Mouse (Mus musculus) kidney, adult 2 months (tissue): ENCODE measurements around the gene Cd48. TPM values are rescaled to one million over a fixed set of nuclear protein-coding genes. Genes with fewer than 3 reads are reported as not detected.
"Not testable (repeated sequence)": the region's sequence is repeated elsewhere in the genome, so short reads cannot be mapped to it uniquely, and the experiment has no call there.

Experiments used
- DNase-seq: peaks from one replicate; pipeline ENCODE4 v3.0.0; 2021
- H3K27ac ChIP-seq: fragments of 200-500 bp; 2 replicates; pipeline ENCODE4 v1.5.1; 2012; ENCODE audit warnings: low read depth, low read length, control low read depth, inconsistent platforms; ENCODE audit not compliant: insufficient read depth
- H3K27me3 ChIP-seq: fragments of 200-500 bp; replicated peaks from 2 replicates; pipeline ENCODE4 v1.6.1; 2012; ENCODE audit warnings: mild to moderate bottlenecking, moderate library complexity, low read length, inconsistent platforms; ENCODE audit not compliant: control insufficient read depth, insufficient read depth
- H3K36me3 ChIP-seq: fragments of 200-500 bp; 2 replicates; pipeline ENCODE4 v1.6.1; 2012; ENCODE audit warnings: mild to moderate bottlenecking, moderate library complexity, low read length, inconsistent platforms; ENCODE audit not compliant: control insufficient read depth, insufficient read depth
- H3K4me1 ChIP-seq: fragments of 200-500 bp; 2 replicates; pipeline ENCODE4 v1.6.1; 2011; ENCODE audit warnings: low read length; ENCODE audit not compliant: control insufficient read depth, insufficient read depth
- H3K4me3 ChIP-seq: fragments of 200-500 bp; 2 replicates; pipeline ENCODE4 v1.5.1; 2011; ENCODE audit warnings: mild to moderate bottlenecking, low read depth, low read length, control low read depth; ENCODE audit not compliant: insufficient read depth
- CTCF ChIP-seq: fragments of 200-500 bp; conservative IDR thresholded peaks from 2 replicates; pipeline ENCODE4 v1.5.1; 2011; ENCODE audit warnings: low read depth, mild to moderate bottlenecking, control low read depth, low read length, moderate library complexity, mixed read lengths; ENCODE audit not compliant: insufficient read depth, insufficient read length
- POLR2A ChIP-seq: fragments of 200-500 bp; IDR thresholded peaks from one replicate; pipeline ENCODE4 v1.6.1; 2011; ENCODE audit warnings: low read depth, low read length, control low read depth
- WGBS: fragments of 180-500 bp; shearing (Covaris S2); methylation state at CpG from one replicate; pipeline ENCODE4 v1.1.7; 2018; 5-methylcytosine and 5-hydroxymethylcytosine counted together
- polyA plus RNA-seq: library from polyadenylated mRNA; depleted of rRNA; stranded (reverse); fragments of >200 nt; gene quantifications from 2 replicates; pipeline ENCODE4 v1.2.3, GENCODE M21; 2012

The Cd48 gene
- polyA plus RNA-seq, 1 experiment = 4.3 TPM

- TF ChIP-seq POLR2A (no peak), CTCF (no peak)
- H3K4me3 ChIP-seq = no peak overlapping the region
- DNase-seq = no peak
- no peaks in the 10 kb centered on the region for H3K36me3 ChIP-seq
- H3K4me1 ChIP-seq = no peaks in the 10 kb centered on the region
- H3K27me3 ChIP-seq = no peaks in the 10 kb centered on the region
- no peak overlapping the region for H3K27ac ChIP-seq
- 83% methylated on average over 1 of the region's 1 CpGs for WGBS
Observed at GRCm38 (mm10) chr1:171667160-171667559, 14.6 kb upstream of the Cd48 start.

GRCm38 (mm10) chr1:171672451-171672850 lies 9.4 kb upstream of the Cd48 start:
- not testable (repeated sequence) for H3K27ac ChIP-seq, H3K36me3 ChIP-seq, H3K4me3 ChIP-seq, DNase-seq, H3K4me1 ChIP-seq, H3K27me3 ChIP-seq
- 76% methylated on average over 2 of the region's 2 CpGs for WGBS

- DNase-seq = no peak
- no peak for TF ChIP-seq POLR2A
- TF ChIP-seq CTCF = no peak
Observed at GRCm38 (mm10) chr1:171672854-171673475, 8.8 kb upstream of the Cd48 start.

GRCm38 (mm10) chr1:171674467-171674866 lies 7.3 kb upstream of the Cd48 start:
- Histone ChIP-seq H3K27ac (no peak overlapping the region), H3K27me3 (no peaks in the 10 kb centered on the region), H3K4me3 (no peak overlapping the region), H3K4me1 (no peaks in the 10 kb centered on the region), H3K36me3 (no peaks in the 10 kb centered on the region)
- 67% methylated on average over 1 of the region's 1 CpGs for WGBS
- DNase-seq = no peak
- TF ChIP-seq CTCF = no peak

More at GRCm38 (mm10) chr1:171672854-171673475, 8.8 kb upstream of the Cd48 start:
- WGBS = 76% methylated on average over 5 of the region's 5 CpGs
- Histone ChIP-seq H3K36me3 (no peaks in the 10 kb centered on the region), H3K4me3 (no peak overlapping the region), H3K27me3 (no peaks in the 10 kb centered on the region), H3K4me1 (no peaks in the 10 kb centered on the region), H3K27ac (no peak overlapping the region)

- 82% methylated on average over 1 of the region's 1 CpGs for WGBS
- Histone ChIP-seq H3K27ac (no peak overlapping the region), H3K4me1 (no peaks in the 10 kb centered on the region), H3K36me3 (no peaks in the 10 kb centered on the region), H3K4me3 (no peak overlapping the region), H3K27me3 (no peaks in the 10 kb centered on the region)
- DNase-seq = no peak
- TF ChIP-seq POLR2A (no peak), CTCF (no peak)
Observed at GRCm38 (mm10) chr1:171677721-171678120, 4.1 kb upstream of the Cd48 start.

GRCm38 (mm10) chr1:171681009-171681408 lies 800 bp upstream of the Cd48 start:
- Histone ChIP-seq H3K27me3 (no peaks in the 10 kb centered on the region), H3K36me3 (no peaks in the 10 kb centered on the region), H3K27ac (no peak overlapping the region), H3K4me1 (no peaks in the 10 kb centered on the region), H3K4me3 (no peak overlapping the region)
- no peak for TF ChIP-seq POLR2A
- TF ChIP-seq CTCF = no peak
- WGBS = 71% methylated on average over 7 of the region's 7 CpGs
- no peak for DNase-seq

GRCm38 (mm10) chr1:171684923-171685322 lies 3.1 kb downstream of the Cd48 start:
- H3K36me3 ChIP-seq = no peaks in the 10 kb centered on the region
- WGBS = 83% methylated on average over 9 of the region's 9 CpGs
- DNase-seq = no peak
- no peaks in the 10 kb centered on the region for H3K4me1 ChIP-seq
- no peaks in the 10 kb centered on the region for H3K27me3 ChIP-seq
- H3K4me3 ChIP-seq = no peak overlapping the region
- no peak overlapping the region for H3K27ac ChIP-seq
- no peak for TF ChIP-seq POLR2A
- no peak for TF ChIP-seq CTCF

GRCm38 (mm10) chr1:171687320-171687719 lies 5.5 kb downstream of the Cd48 start:
- no peak for DNase-seq
- no peaks in the 10 kb centered on the region for H3K4me1 ChIP-seq
- TF ChIP-seq CTCF (no peak), POLR2A (no peak)
- no peaks in the 10 kb centered on the region for H3K36me3 ChIP-seq
- no peaks in the 10 kb centered on the region for H3K27me3 ChIP-seq
- H3K4me3 ChIP-seq = no peak overlapping the region
- WGBS = 69% methylated on average over 4 of the region's 4 CpGs
- H3K27ac ChIP-seq = no peak overlapping the region
